Mouse (Mus musculus) cerebellum, adult 2 months (tissue): ENCODE data around the gene Necab2.

Experiments used
- CTCF ChIP-seq: fragments of 200-500 bp; IDR thresholded peaks from 2 replicates; pipeline ENCODE4 v1.5.1; 2011; ENCODE audit warnings: low read depth, mild to moderate bottlenecking, control low read depth, low read length, moderate library complexity, borderline replicate concordance; ENCODE audit not compliant: insufficient read depth
- POLR2A ChIP-seq: fragments of 200-500 bp; IDR thresholded peaks from 2 replicates; pipeline ENCODE4 v1.6.1; 2011; ENCODE audit warnings: low read length, control low read depth, borderline replicate concordance; ENCODE audit not compliant: insufficient read depth

- TF ChIP-seq CTCF (no peak), POLR2A (no peak)
These were observed 6.6 kb upstream of the Necab2 start for GRCm38 (mm10) chr8:119439893-119440249.
